Mouse (Mus musculus) gastrocnemius, adult 2 months (tissue): ENCODE measurements at regions not wholly inside any gene's neighbourhood (a gene's known extent, or its start where the extent isn't known, plus 50 kb on each side); places are given as distances from the start of the nearest gene placed in this dataset.

ENCODE experiments used
- DNase-seq: peaks from one replicate; pipeline ENCODE4 v3.0.0; 2022
- H3K27ac ChIP-seq: fragments of 200-600 bp; 2 replicates; pipeline ENCODE4 v1.8.1; 2022; ENCODE audit warnings: mild to moderate bottlenecking
- H3K4me3 ChIP-seq: fragments of 200-600 bp; 2 replicates; pipeline ENCODE4 v1.8.1; 2022; ENCODE audit warnings: mild to moderate bottlenecking, moderate library complexity
- CTCF ChIP-seq: fragments of 200-600 bp; IDR thresholded peaks from 2 replicates; pipeline ENCODE4 v1.8.1; 2022; ENCODE audit warnings: antibody characterized with exemption, mild to moderate bottlenecking, moderate library complexity
- intact Hi-C: fragments of 180-260 bp; cut with DNase I; formaldehyde crosslinking; loops from one replicate; pipeline ENCODE4 v1.15.1; 2025

GRCm38 (mm10) chr16:78135501-78135900 is 165.8 kb upstream of the Cxadr start:
- no peak for DNase-seq
- intact Hi-C loops = no loop called here
- Histone ChIP-seq H3K27ac (no peak overlapping the region), H3K4me3 (no peak overlapping the region)
- TF ChIP-seq CTCF = no peak

- no peak overlapping the region for H3K27ac ChIP-seq
- no peak for DNase-seq
- intact Hi-C loops = no loop called here
- no peak for TF ChIP-seq CTCF
- no peak overlapping the region; the same call in 1 of the 2 replicates for H3K4me3 ChIP-seq
These were observed 166.8 kb upstream of the Cxadr start for GRCm38 (mm10) chr16:78134531-78134930.

GRCm38 (mm10) chr16:78121668-78122067 is 179.6 kb upstream of the Cxadr start:
- H3K27ac ChIP-seq = no peak overlapping the region
- no peak for DNase-seq
- no peak overlapping the region for H3K4me3 ChIP-seq
- no peak for TF ChIP-seq CTCF
- intact Hi-C loops = no loop called here

- no peak overlapping the region for H3K27ac ChIP-seq
- intact Hi-C loops = no loop called here
- no peak overlapping the region for H3K4me3 ChIP-seq
- DNase-seq = peak; percentile 42
- TF ChIP-seq CTCF = no peak
These were observed 180.9 kb upstream of the Cxadr start for GRCm38 (mm10) chr16:78120346-78120899.

GRCm38 (mm10) chr16:78104246-78104645 is 197.0 kb upstream of the Cxadr start:
- no peak overlapping the region for H3K27ac ChIP-seq
- no peak for TF ChIP-seq CTCF
- intact Hi-C loops = no loop called here
- DNase-seq = no peak
- no peak overlapping the region for H3K4me3 ChIP-seq

GRCm38 (mm10) chr16:78101415-78102326 is 199.6 kb upstream of the Cxadr start:
- peak; percentile 42 for DNase-seq

GRCm38 (mm10) chr16:78099842-78100241 is 201.4 kb upstream of the Cxadr start:
- no peak for DNase-seq
- TF ChIP-seq CTCF = no peak
- Histone ChIP-seq H3K27ac (peak overlapping the region; percentile 69), H3K4me3 (no peak overlapping the region)
- intact Hi-C loops = no loop called here

More at GRCm38 (mm10) chr16:78101415-78102326, 199.6 kb upstream of the Cxadr start:
- intact Hi-C loops = no loop called here
- Histone ChIP-seq H3K4me3 (peak overlapping the region; percentile 45), H3K27ac (peak overlapping the region; percentile 69)
- no peak for TF ChIP-seq CTCF

GRCm38 (mm10) chr16:78099114-78099513 is 202.2 kb upstream of the Cxadr start:
- H3K27ac ChIP-seq = peak overlapping the region; percentile 69; the same call in 1 of the 2 replicates
- DNase-seq = no peak
- intact Hi-C loops = no loop called here
- TF ChIP-seq CTCF = no peak
- no peak overlapping the region for H3K4me3 ChIP-seq

- TF ChIP-seq CTCF = no peak
- H3K27ac ChIP-seq = peak overlapping the region; percentile 69
- intact Hi-C loops = no loop called here
- DNase-seq = no peak
- H3K4me3 ChIP-seq = peak overlapping the region; percentile 22
These were observed 202.7 kb upstream of the Cxadr start for GRCm38 (mm10) chr16:78098555-78098954.

- DNase-seq = no peak
- TF ChIP-seq CTCF = peak; percentile 33; the same call in 1 of the 2 replicates
- H3K27ac ChIP-seq = no peak overlapping the region
- H3K4me3 ChIP-seq = no peak overlapping the region
- intact Hi-C loops = no loop called here
These were observed 204.7 kb upstream of the Cxadr start for GRCm38 (mm10) chr16:78096571-78096970.

- no peak for DNase-seq
- intact Hi-C loops = no loop called here
- no peak overlapping the region for H3K4me3 ChIP-seq
- TF ChIP-seq CTCF = no peak
- no peak overlapping the region for H3K27ac ChIP-seq
These were observed 211.1 kb upstream of the Cxadr start for GRCm38 (mm10) chr16:78090155-78090554.

- intact Hi-C loops = no loop called here
- no peak for TF ChIP-seq CTCF
These were observed 233.7 kb upstream of the Cxadr start for GRCm38 (mm10) chr16:78067532-78068118.

GRCm38 (mm10) chr16:78060516-78060915 is 240.8 kb upstream of the Cxadr start:
- no peak overlapping the region for H3K4me3 ChIP-seq
- DNase-seq = no peak
- no peak for TF ChIP-seq CTCF
- no peak overlapping the region for H3K27ac ChIP-seq
- intact Hi-C loops = no loop called here

More at GRCm38 (mm10) chr16:78067532-78068118, 233.7 kb upstream of the Cxadr start:
- DNase-seq = no peak
- no peak overlapping the region for H3K27ac ChIP-seq
- no peak overlapping the region for H3K4me3 ChIP-seq
